Mouse (Mus musculus) hindbrain, embryonic 11.5 days (tissue): ENCODE measurements around the gene Vstm5. TPM values are rescaled to one million over a fixed set of nuclear protein-coding genes. Genes with fewer than 3 reads are reported as not detected.

Experiments
- ATAC-seq: fragments of 200-750 bp; cut with Nextera tagmentation; 2 replicates; pipeline ENCODE4 v1.8.0; 2017; ENCODE audit warnings: mild to moderate bottlenecking, moderate TSS enrichment, moderate library complexity; ENCODE audit not compliant: low FRiP score
- DNase-seq: peaks from one replicate; pipeline ENCODE4 v3.0.0-alpha.2; 2015; ENCODE audit warnings: low spot score
- H3K27ac ChIP-seq: fragments of 300-500 bp; sonication (generic); 2 replicates; pipeline ENCODE4 v1.5.1; 2014; ENCODE audit warnings: mild to moderate bottlenecking, low read depth, low read length
- H3K27me3 ChIP-seq: fragments of 300-500 bp; sonication (generic); 2 replicates; pipeline ENCODE4 v1.6.1; 2014; ENCODE audit warnings: mild to moderate bottlenecking, low read length, moderate library complexity, mixed read lengths; ENCODE audit not compliant: control insufficient read depth, insufficient read depth
- H3K36me3 ChIP-seq: fragments of 300-500 bp; sonication (generic); 2 replicates; pipeline ENCODE4 v1.6.1; 2014; ENCODE audit warnings: mild to moderate bottlenecking, low read length, moderate library complexity, mixed read lengths; ENCODE audit not compliant: control insufficient read depth, insufficient read depth
- H3K4me1 ChIP-seq: fragments of 300-500 bp; sonication (generic); replicated peaks from 2 replicates; pipeline ENCODE4 v1.6.1; 2014; ENCODE audit warnings: low read length, mixed read lengths; ENCODE audit not compliant: control insufficient read depth, insufficient read depth
- H3K4me2 ChIP-seq: fragments of 300-500 bp; sonication (generic); replicated peaks from 2 replicates; pipeline ENCODE4 v1.6.1; 2014; ENCODE audit warnings: mild to moderate bottlenecking, low read depth, low read length
- H3K4me3 ChIP-seq: fragments of 300-500 bp; sonication (generic); 2 replicates; pipeline ENCODE4 v1.5.1; 2014; ENCODE audit warnings: low read depth, low read length
- H3K9ac ChIP-seq: fragments of 300-500 bp; sonication (generic); 2 replicates; pipeline ENCODE4 v1.6.1; 2014; ENCODE audit warnings: low read depth, low read length
- H3K9me3 ChIP-seq: fragments of 300-500 bp; sonication (generic); 2 replicates; pipeline ENCODE4 v1.6.1; 2016; ENCODE audit warnings: low read length; ENCODE audit not compliant: control insufficient read depth
- WGBS: fragments of 180-500 bp; shearing (Covaris S2); extraction: QIAGEN DNeasy Blood & Tissue Kit; methylation state at CpG from one replicate; pipeline ENCODE4 v1.1.7; 2014; 5-methylcytosine and 5-hydroxymethylcytosine counted together
- polyA plus RNA-seq: library from polyadenylated mRNA; unstranded; fragments of >200 nt; fragmentation: Nextera tagmentation; extraction: Ambion mirVana; gene quantifications from 2 replicates; pipeline ENCODE4 v1.2.1, GENCODE M21; 2014

Vstm5 gene
- polyA plus RNA-seq, 1 experiment from 2014 or later = 2.1 TPM

- DNase-seq = no peak
- Histone ChIP-seq H3K4me1 (0 out of 2 replicates have a peak, but pooled peaks cover 3% of the 10 kb centered on the region), H3K4me2 (peak overlapping the region; percentile 42), H3K9me3 (no peaks in the 10 kb centered on the region), H3K9ac (peak overlapping the region; percentile 97), H3K27ac (peak overlapping the region; percentile 79), H3K4me3 (peak overlapping the region; percentile 97), H3K36me3 (no peaks in the 10 kb centered on the region), H3K27me3 (no peaks in the 10 kb centered on the region)
- WGBS = 10% methylated on average over 19 of the region's 19 CpGs
- ATAC-seq = no peak; the same call in 1 of the 2 replicates
Measured at GRCm38 (mm10) chr9:15279139-15279648, 40.3 kb downstream of the Vstm5 start.

GRCm38 (mm10) chr9:15279649-15280490, 41.0 kb downstream of the Vstm5 start, which contains the start of gene Med17:
Gene Med17 (minus strand): TSS chr9:15279931.
- Histone ChIP-seq H3K27ac (peak within 1 kb of the TSS; percentile 79), H3K4me3 (peak within 1 kb of the TSS; percentile 97), H3K4me1 (0 out of 2 replicates have a peak, but pooled peaks cover 3% of the 10 kb centered on the region), H3K4me2 (peak within 1 kb of the TSS; percentile 77), H3K27me3 (no peaks in the 10 kb centered on the region), H3K9ac (peak within 1 kb of the TSS; percentile 97), H3K36me3 (no peaks in the 10 kb centered on the region), H3K9me3 (no peaks in the 10 kb centered on the region)
- ATAC-seq (peak; percentile 98), DNase-seq (peak; percentile 97)
- WGBS = 1% methylated on average over 57 of the region's 57 CpGs

GRCm38 (mm10) chr9:15280491-15280879, 41.6 kb downstream of the Vstm5 start:
- no peaks in the 10 kb centered on the region for H3K9me3 ChIP-seq
- peak overlapping the region; percentile 97 for H3K9ac ChIP-seq
- H3K4me2 ChIP-seq = peak overlapping the region; percentile 77
- ATAC-seq = peak; percentile 18
- H3K36me3 ChIP-seq = no peaks in the 10 kb centered on the region
- H3K27ac ChIP-seq = no peak overlapping the region
- WGBS = 51% methylated on average over 5 of the region's 5 CpGs
- DNase-seq = no peak
- H3K4me1 ChIP-seq = 0 out of 2 replicates have a peak, but pooled peaks cover 3% of the 10 kb centered on the region
- peak overlapping the region; percentile 97 for H3K4me3 ChIP-seq
- H3K27me3 ChIP-seq = no peaks in the 10 kb centered on the region

- H3K4me1 ChIP-seq = 0 out of 2 replicates have a peak, but pooled peaks cover 3% of the 10 kb centered on the region
- H3K9ac ChIP-seq = no peak overlapping the region
- DNase-seq (no peak), ATAC-seq (no peak)
- WGBS = 70% methylated on average over 3 of the region's 3 CpGs
- H3K27ac ChIP-seq = no peak overlapping the region
- no peaks in the 10 kb centered on the region for H3K27me3 ChIP-seq
- no peak overlapping the region for H3K4me2 ChIP-seq
- H3K36me3 ChIP-seq = no peaks in the 10 kb centered on the region
- H3K4me3 ChIP-seq = no peak overlapping the region
- no peaks in the 10 kb centered on the region for H3K9me3 ChIP-seq
Measured at GRCm38 (mm10) chr9:15285443-15285842, 46.6 kb downstream of the Vstm5 start.

GRCm38 (mm10) chr9:15287846-15288245, 49.0 kb downstream of the Vstm5 start:
- H3K9me3 ChIP-seq = no peaks in the 10 kb centered on the region

GRCm38 (mm10) chr9:15288402-15288801, 49.6 kb downstream of the Vstm5 start:
- 86% methylated on average over 3 of the region's 3 CpGs for WGBS

More at GRCm38 (mm10) chr9:15287846-15288245, 49.0 kb downstream of the Vstm5 start:
- WGBS = 55% methylated on average over 6 of the region's 6 CpGs
- DNase-seq (no peak), ATAC-seq (no peak)
- Histone ChIP-seq H3K9ac (no peak overlapping the region), H3K4me3 (no peak overlapping the region), H3K4me2 (no peak overlapping the region), H3K4me1 (no peaks in the 10 kb centered on the region), H3K27me3 (no peaks in the 10 kb centered on the region), H3K36me3 (no peaks in the 10 kb centered on the region), H3K27ac (no peak overlapping the region)

GRCm38 (mm10) chr9:15289251-15289650, 50.4 kb downstream of the Vstm5 start:
- Histone ChIP-seq H3K36me3 (no peaks in the 10 kb centered on the region), H3K4me2 (no peak overlapping the region), H3K4me1 (no peaks in the 10 kb centered on the region), H3K27ac (no peak overlapping the region), H3K9ac (no peak overlapping the region), H3K4me3 (no peak overlapping the region), H3K27me3 (no peaks in the 10 kb centered on the region), H3K9me3 (no peaks in the 10 kb centered on the region)
- DNase-seq (no peak), ATAC-seq (no peak)
- 92% methylated on average over 6 of the region's 6 CpGs for WGBS

More at GRCm38 (mm10) chr9:15288402-15288801, 49.6 kb downstream of the Vstm5 start:
- Histone ChIP-seq H3K9ac (no peak overlapping the region), H3K4me3 (no peak overlapping the region), H3K9me3 (no peaks in the 10 kb centered on the region), H3K4me1 (no peaks in the 10 kb centered on the region), H3K36me3 (no peaks in the 10 kb centered on the region), H3K4me2 (no peak overlapping the region), H3K27ac (no peak overlapping the region), H3K27me3 (no peaks in the 10 kb centered on the region)
- DNase-seq = no peak
- ATAC-seq = no peak

- no peak overlapping the region for H3K4me2 ChIP-seq
- no peaks in the 10 kb centered on the region for H3K36me3 ChIP-seq
- H3K27ac ChIP-seq = no peak overlapping the region
- DNase-seq (no peak), ATAC-seq (no peak)
- no peaks in the 10 kb centered on the region for H3K4me1 ChIP-seq
- 94% methylated on average over 7 of the region's 7 CpGs for WGBS
- no peak overlapping the region for H3K9ac ChIP-seq
- H3K9me3 ChIP-seq = no peaks in the 10 kb centered on the region
- H3K4me3 ChIP-seq = no peak overlapping the region
- no peaks in the 10 kb centered on the region for H3K27me3 ChIP-seq
Measured at GRCm38 (mm10) chr9:15297112-15297511, 58.3 kb downstream of the Vstm5 start.
